Mouse (Mus musculus): Measurements from ENCODE around the gene Rhox3a2. TPM values are rescaled to one million over a fixed set of nuclear protein-coding genes. Genes with fewer than 3 reads are reported as not detected.

The Rhox3a2 gene
- polyA plus RNA-seq (2014; fragmentation: Illumina TruSeq; extraction: RNeasy Lipid Tissue Mini Kit (QIAGEN cat#74804); ENCODE audit: low read depth, low replicate concordance), result not detected

GRCm38 (mm10) chrX:37379728-37380127 is at the start of gene Rhox3a2:
Rhox3a2 (plus strand) TSS chrX:37380028.

GRCm38 (mm10) chrX:37390548-37390947 is 10.7 kb downstream of the Rhox3a2 start, which contains the start of gene Rhox4a2:
Rhox4a2 (plus strand) TSS chrX:37390848.

GRCm38 (mm10) chrX:37411767-37412166 is 31.9 kb downstream of the Rhox3a2 start, which contains the start of gene Rhox2b:
Rhox2b (plus strand) TSS chrX:37412067.

DNA sequence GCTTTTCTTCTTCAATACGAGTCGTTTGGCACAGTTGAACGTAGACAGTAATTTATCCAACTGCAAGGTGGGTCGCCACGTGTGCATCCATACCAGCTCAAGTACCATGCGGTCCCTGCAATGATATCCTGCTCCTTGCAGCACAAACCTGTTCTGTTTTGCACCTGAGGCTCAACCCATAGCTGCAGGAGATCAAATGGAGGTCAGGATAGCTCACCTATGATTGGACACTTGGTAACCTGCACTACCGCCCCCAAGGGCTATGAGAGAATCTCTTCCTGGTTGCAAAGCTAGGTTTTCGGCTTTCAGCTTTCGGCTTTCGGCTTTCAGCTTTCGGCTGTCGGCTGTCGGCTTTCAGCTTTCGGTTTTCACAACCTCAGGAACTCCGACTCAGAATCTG is 52.4 kb downstream of the Rhox3a2 start, which contains the start of gene Rhox4b:
Gene Rhox4b, plus strand, starts transcription at position 301 of the 400 bp plus-strand sequence.

Other genes starting within 250 kb of the Rhox3a2 start
- gene Akap14, start 211.2 kb upstream of the Rhox3a2 start, polyA plus RNA-seq (2014; fragmentation: Illumina TruSeq; extraction: RNeasy Lipid Tissue Mini Kit (QIAGEN cat#74804); ENCODE audit: low read depth, low replicate concordance), result not detected
- gene Ndufa1, start 188.9 kb upstream of the Rhox3a2 start, polyA plus RNA-seq (2014; fragmentation: Illumina TruSeq; extraction: RNeasy Lipid Tissue Mini Kit (QIAGEN cat#74804); ENCODE audit: low read depth, low replicate concordance), result 318 TPM
- not detected for gene Rnf113a1, start 188.8 kb upstream of the Rhox3a2 start, polyA plus RNA-seq (2014; fragmentation: Illumina TruSeq; extraction: RNeasy Lipid Tissue Mini Kit (QIAGEN cat#74804); ENCODE audit: low read depth, low replicate concordance)
- gene Gm9, start 169.0 kb upstream of the Rhox3a2 start, polyA plus RNA-seq (2014; fragmentation: Illumina TruSeq; extraction: RNeasy Lipid Tissue Mini Kit (QIAGEN cat#74804); ENCODE audit: low read depth, low replicate concordance), result not detected
- gene Rhox1, start 157.8 kb upstream of the Rhox3a2 start, polyA plus RNA-seq (2014; fragmentation: Illumina TruSeq; extraction: RNeasy Lipid Tissue Mini Kit (QIAGEN cat#74804); ENCODE audit: low read depth, low replicate concordance), result not detected
- gene Rhox2a, start 135.1 kb upstream of the Rhox3a2 start, polyA plus RNA-seq (2014; fragmentation: Illumina TruSeq; extraction: RNeasy Lipid Tissue Mini Kit (QIAGEN cat#74804); ENCODE audit: low read depth, low replicate concordance), result not detected
- gene Rhox3a, start 130.1 kb upstream of the Rhox3a2 start, polyA plus RNA-seq (2014; fragmentation: Illumina TruSeq; extraction: RNeasy Lipid Tissue Mini Kit (QIAGEN cat#74804); ENCODE audit: low read depth, low replicate concordance), result not detected
- gene Rhox4a, start 114.7 kb upstream of the Rhox3a2 start, polyA plus RNA-seq (2014; fragmentation: Illumina TruSeq; extraction: RNeasy Lipid Tissue Mini Kit (QIAGEN cat#74804); ENCODE audit: low read depth, low replicate concordance), result not detected
- gene Rhox4a2, start 10.8 kb downstream of the Rhox3a2 start, polyA plus RNA-seq (2014; fragmentation: Illumina TruSeq; extraction: RNeasy Lipid Tissue Mini Kit (QIAGEN cat#74804); ENCODE audit: low read depth, low replicate concordance), result not detected
- not detected for gene Rhox2b, start 32.0 kb downstream of the Rhox3a2 start, polyA plus RNA-seq (2014; fragmentation: Illumina TruSeq; extraction: RNeasy Lipid Tissue Mini Kit (QIAGEN cat#74804); ENCODE audit: low read depth, low replicate concordance)
- not detected for gene Rhox4b, start 52.5 kb downstream of the Rhox3a2 start, polyA plus RNA-seq (2014; fragmentation: Illumina TruSeq; extraction: RNeasy Lipid Tissue Mini Kit (QIAGEN cat#74804); ENCODE audit: low read depth, low replicate concordance)
- not detected for gene Rhox2c, start 73.7 kb downstream of the Rhox3a2 start, polyA plus RNA-seq (2014; fragmentation: Illumina TruSeq; extraction: RNeasy Lipid Tissue Mini Kit (QIAGEN cat#74804); ENCODE audit: low read depth, low replicate concordance)
- gene Rhox3c, start 78.6 kb downstream of the Rhox3a2 start, polyA plus RNA-seq (2014; fragmentation: Illumina TruSeq; extraction: RNeasy Lipid Tissue Mini Kit (QIAGEN cat#74804); ENCODE audit: low read depth, low replicate concordance), result not detected
- not detected for gene Rhox4c, start 100.3 kb downstream of the Rhox3a2 start, polyA plus RNA-seq (2014; fragmentation: Illumina TruSeq; extraction: RNeasy Lipid Tissue Mini Kit (QIAGEN cat#74804); ENCODE audit: low read depth, low replicate concordance)
- gene Rhox2d, start 113.4 kb downstream of the Rhox3a2 start, polyA plus RNA-seq (2014; fragmentation: Illumina TruSeq; extraction: RNeasy Lipid Tissue Mini Kit (QIAGEN cat#74804); ENCODE audit: low read depth, low replicate concordance), result not detected
- gene Rhox4d, start 134.3 kb downstream of the Rhox3a2 start, polyA plus RNA-seq (2014; fragmentation: Illumina TruSeq; extraction: RNeasy Lipid Tissue Mini Kit (QIAGEN cat#74804); ENCODE audit: low read depth, low replicate concordance), result not detected
- not detected for gene Rhox2e, start 150.4 kb downstream of the Rhox3a2 start, polyA plus RNA-seq (2014; fragmentation: Illumina TruSeq; extraction: RNeasy Lipid Tissue Mini Kit (QIAGEN cat#74804); ENCODE audit: low read depth, low replicate concordance)
- gene Rhox3e, start 162.0 kb downstream of the Rhox3a2 start, polyA plus RNA-seq (2014; fragmentation: Illumina TruSeq; extraction: RNeasy Lipid Tissue Mini Kit (QIAGEN cat#74804); ENCODE audit: low read depth, low replicate concordance), result not detected
- not detected for gene Rhox4e, start 177.4 kb downstream of the Rhox3a2 start, polyA plus RNA-seq (2014; fragmentation: Illumina TruSeq; extraction: RNeasy Lipid Tissue Mini Kit (QIAGEN cat#74804); ENCODE audit: low read depth, low replicate concordance)
- not detected for gene Rhox2f, start 191.4 kb downstream of the Rhox3a2 start, polyA plus RNA-seq (2014; fragmentation: Illumina TruSeq; extraction: RNeasy Lipid Tissue Mini Kit (QIAGEN cat#74804); ENCODE audit: low read depth, low replicate concordance)
- gene Rhox3f, start 201.0 kb downstream of the Rhox3a2 start, polyA plus RNA-seq (2014; fragmentation: Illumina TruSeq; extraction: RNeasy Lipid Tissue Mini Kit (QIAGEN cat#74804); ENCODE audit: low read depth, low replicate concordance), result not detected
- not detected for gene Rhox4f, start 227.7 kb downstream of the Rhox3a2 start, polyA plus RNA-seq (2014; fragmentation: Illumina TruSeq; extraction: RNeasy Lipid Tissue Mini Kit (QIAGEN cat#74804); ENCODE audit: low read depth, low replicate concordance)
- not detected for gene Rhox3g, start 248.6 kb downstream of the Rhox3a2 start, polyA plus RNA-seq (2014; fragmentation: Illumina TruSeq; extraction: RNeasy Lipid Tissue Mini Kit (QIAGEN cat#74804); ENCODE audit: low read depth, low replicate concordance)

Data from sigmoid colon, adult 10 weeks (tissue).